Mouse (Mus musculus): ENCODE results near the gene Gpx1. TPM values are rescaled to one million over a fixed set of nuclear protein-coding genes. Genes with fewer than 3 reads are reported as not detected.
A peak's percentile ranks its signal among the peaks of the same experiment; 100 is the strongest.

The Gpx1 gene
- polyA plus RNA-seq (2015; fragmentation: Nextera tagmentation; extraction: Ambion mirVana): 998 and 1,171 TPM in 2 replicates

GRCm38 (mm10) chr9:108338886-108339781, at the start of gene Gpx1:
Gene Gpx1 (plus strand): TSS chr9:108338903.
- H3K4me1 ChIP-seq: peaks cover 18% of the 10 kb centered on the region
- H3K4me2 ChIP-seq: peak within 1 kb of the TSS; percentile 64
- peak within 1 kb of the TSS; percentile 93 for H3K27ac ChIP-seq
- peak; percentile 95 for ATAC-seq (ENCODE audit: insufficient read depth, low FRiP score, low read depth)
- H3K36me3 ChIP-seq: peaks cover 17% of the 10 kb centered on the region
- H3K9me3 ChIP-seq: no peaks in the 10 kb centered on the region
- H3K9ac ChIP-seq: peak within 1 kb of the TSS; percentile 55
- no peaks in the 10 kb centered on the region for H3K27me3 ChIP-seq (replicated peaks)
- WGBS: under 1% methylated on average over 49 of the region's 49 CpGs
- H3K4me3 ChIP-seq (replicated peaks): peak within 1 kb of the TSS; percentile 60

DNA sequence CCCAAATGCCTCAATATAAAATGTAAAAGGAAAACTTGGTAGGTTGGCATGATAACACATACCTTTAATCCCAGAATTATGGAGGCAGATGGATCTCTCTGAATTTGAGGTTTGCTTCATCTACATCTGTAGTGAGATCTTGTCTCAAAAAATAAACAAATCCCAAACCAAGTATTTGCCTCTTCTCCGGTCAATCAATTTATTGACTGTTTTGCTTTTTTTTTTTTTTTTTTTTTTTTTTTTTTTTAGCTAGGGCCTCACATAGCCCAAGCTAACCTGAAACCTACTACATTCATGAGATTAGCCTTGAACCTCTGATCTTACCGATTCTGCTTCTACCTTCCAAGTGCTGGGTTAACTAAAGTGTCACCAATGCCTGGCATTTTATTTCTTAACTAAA, 49.4 kb upstream of the Gpx1 start:
- H3K36me3 ChIP-seq: no peaks in the 10 kb centered on the region
- H3K27me3 ChIP-seq (replicated peaks): no peaks in the 10 kb centered on the region
- H3K4me1 ChIP-seq: peaks cover 4% of the 10 kb centered on the region; the same call in 1 of the 2 replicates
- H3K9ac ChIP-seq: no peak overlapping the region
- H3K4me2 ChIP-seq: peak overlapping the region; percentile 65
- no peak overlapping the region for H3K27ac ChIP-seq
- H3K4me3 ChIP-seq (replicated peaks): no peak overlapping the region; the same call in 1 of the 2 replicates
- H3K9me3 ChIP-seq: no peaks in the 10 kb centered on the region
- WGBS: 48% methylated on average over 2 of the region's 2 CpGs
- ATAC-seq (ENCODE audit: insufficient read depth, low FRiP score, low read depth): no peak

DNA sequence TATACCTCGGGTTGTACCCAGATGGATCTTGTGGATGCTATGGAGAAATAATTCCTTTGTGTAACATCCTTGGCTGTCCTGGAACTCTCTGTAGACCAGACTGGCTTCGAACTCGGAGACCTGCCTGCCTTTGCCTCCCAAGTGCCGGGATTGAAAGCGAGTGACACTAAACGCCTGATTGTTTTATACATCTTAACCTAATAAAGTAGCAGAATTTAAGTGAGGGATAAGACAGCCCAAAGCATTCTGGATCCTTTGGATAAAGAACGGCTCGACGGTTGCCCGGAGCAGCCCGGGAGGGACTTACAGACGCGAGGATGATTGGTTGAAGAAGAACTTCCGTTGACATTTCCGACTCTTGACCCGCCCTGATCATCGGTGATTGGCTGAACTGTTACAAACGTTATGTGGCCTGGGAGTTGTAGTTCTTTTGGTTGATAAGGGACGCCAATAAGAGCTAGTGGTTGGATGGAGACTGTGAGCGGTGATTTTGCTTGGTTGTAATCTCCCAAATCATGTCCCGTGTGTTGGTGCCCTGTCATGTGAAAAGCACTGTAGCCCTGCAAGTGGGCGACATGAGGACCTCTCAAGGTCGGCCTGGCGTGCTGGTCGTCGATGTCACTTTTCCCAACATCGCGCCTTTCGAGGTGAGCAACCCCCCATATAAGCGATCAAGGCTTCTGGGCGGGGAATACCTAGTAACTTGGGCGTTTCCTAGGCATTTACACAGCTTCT, 48.5 kb upstream of the Gpx1 start, which contains the start of gene Nicn1:
Nicn1 (plus strand) TSS at position 414 of the 735 bp plus-strand sequence.
- Histone ChIP-seq H3K27ac (peak within 1 kb of the TSS; percentile 71), H3K4me3 (replicated peaks) (peak within 1 kb of the TSS; percentile 59), H3K27me3 (replicated peaks) (no peaks in the 10 kb centered on the region), H3K36me3 (no peaks in the 10 kb centered on the region), H3K4me2 (peak within 1 kb of the TSS; percentile 65), H3K9ac (peak within 1 kb of the TSS; percentile 27; the same call in 1 of the 2 replicates), H3K9me3 (no peaks in the 10 kb centered on the region), H3K4me1 (peaks cover 4% of the 10 kb centered on the region; the same call in 1 of the 2 replicates)
- ATAC-seq (ENCODE audit: insufficient read depth, low FRiP score, low read depth): peak; percentile 99
- under 1% methylated on average over 32 of the region's 32 CpGs for WGBS

DNA sequence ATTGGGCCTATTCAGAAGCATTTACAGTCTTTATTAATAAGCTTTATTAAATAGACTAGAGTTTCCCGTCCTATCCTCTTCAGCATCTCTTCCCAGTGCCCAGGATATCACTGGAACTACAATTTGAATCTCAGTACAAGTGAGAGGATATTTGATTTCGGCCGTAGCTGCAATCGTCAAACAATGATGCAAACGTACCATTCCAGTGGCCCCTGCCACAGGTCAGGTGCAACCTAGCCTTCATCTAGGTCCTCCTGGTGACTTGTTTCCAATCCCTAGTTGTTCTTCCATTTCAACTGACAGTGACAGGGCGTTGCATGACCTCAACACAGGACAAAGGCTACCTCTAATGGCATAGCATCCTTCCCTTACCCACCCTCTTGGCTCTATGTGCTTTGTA, 47.9 kb upstream of the Gpx1 start:
- peak overlapping the region; percentile 65 for H3K4me2 ChIP-seq
- 38% methylated on average over 6 of the region's 6 CpGs for WGBS
- H3K36me3 ChIP-seq: no peaks in the 10 kb centered on the region
- no peaks in the 10 kb centered on the region for H3K27me3 ChIP-seq (replicated peaks)
- ATAC-seq (ENCODE audit: insufficient read depth, low FRiP score, low read depth): no peak
- peak overlapping the region; percentile 59 for H3K4me3 ChIP-seq (replicated peaks)
- peak overlapping the region; percentile 24; the same call in 1 of the 2 replicates for H3K27ac ChIP-seq
- H3K4me1 ChIP-seq: peaks cover 4% of the 10 kb centered on the region; the same call in 1 of the 2 replicates
- peak overlapping the region; percentile 27; the same call in 1 of the 2 replicates for H3K9ac ChIP-seq
- H3K9me3 ChIP-seq: no peaks in the 10 kb centered on the region

- Histone ChIP-seq H3K4me1 (no peaks in the 10 kb centered on the region), H3K27me3 (replicated peaks) (no peaks in the 10 kb centered on the region), H3K4me2 (peak within 1 kb of the TSS; percentile 39), H3K36me3 (no peaks in the 10 kb centered on the region), H3K4me3 (replicated peaks) (peak within 1 kb of the TSS; percentile 18), H3K27ac (peak within 1 kb of the TSS; percentile 68), H3K9ac (no peak within 1 kb of the TSS), H3K9me3 (no peaks in the 10 kb centered on the region)
- ATAC-seq (ENCODE audit: insufficient read depth, low FRiP score, low read depth): peak; percentile 84
- WGBS: 22% methylated on average over 18 of the region's 18 CpGs
Measured at GRCm38 (mm10) chr9:108296453-108297355, 42.0 kb upstream of the Gpx1 start, which contains the start of gene Amt. Gene Amt (plus strand): TSS chr9:108296853.

GRCm38 (mm10) chr9:108301853-108302252, 36.9 kb upstream of the Gpx1 start:
- Histone ChIP-seq H3K4me2 (no peak overlapping the region), H3K9ac (no peak overlapping the region), H3K27ac (peak overlapping the region; percentile 74; the same call in 1 of the 2 replicates), H3K36me3 (peaks cover 8% of the 10 kb centered on the region; the same call in 1 of the 2 replicates), H3K4me1 (peaks cover 8% of the 10 kb centered on the region), H3K9me3 (no peaks in the 10 kb centered on the region), H3K4me3 (replicated peaks) (no peak overlapping the region), H3K27me3 (replicated peaks) (no peaks in the 10 kb centered on the region)
- 65% methylated on average over 3 of the region's 3 CpGs for WGBS
- ATAC-seq (ENCODE audit: insufficient read depth, low FRiP score, low read depth): 0 out of 2 replicates have a peak, but pooled peaks have one; percentile 8

GRCm38 (mm10) chr9:108304716-108305115, 34.0 kb upstream of the Gpx1 start:
- peak overlapping the region; percentile 65 for H3K4me2 ChIP-seq
- H3K36me3 ChIP-seq: peaks cover 8% of the 10 kb centered on the region; the same call in 1 of the 2 replicates
- H3K4me3 ChIP-seq (replicated peaks): peak overlapping the region; percentile 58
- no peak for ATAC-seq (ENCODE audit: insufficient read depth, low FRiP score, low read depth)
- WGBS: 64% methylated on average over 4 of the region's 4 CpGs
- no peak overlapping the region for H3K9ac ChIP-seq
- peak overlapping the region; percentile 91 for H3K27ac ChIP-seq
- peaks cover 13% of the 10 kb centered on the region for H3K4me1 ChIP-seq
- no peaks in the 10 kb centered on the region for H3K27me3 ChIP-seq (replicated peaks)
- no peaks in the 10 kb centered on the region for H3K9me3 ChIP-seq

- peak overlapping the region; percentile 65 for H3K4me2 ChIP-seq
- H3K27ac ChIP-seq: peak overlapping the region; percentile 91
- peak overlapping the region; percentile 76 for H3K9ac ChIP-seq
- no peak for ATAC-seq (ENCODE audit: insufficient read depth, low FRiP score, low read depth)
- H3K4me1 ChIP-seq: peaks cover 13% of the 10 kb centered on the region
- 5% methylated on average over 1 of the region's 1 CpGs for WGBS
- H3K27me3 ChIP-seq (replicated peaks): no peaks in the 10 kb centered on the region
- H3K4me3 ChIP-seq (replicated peaks): peak overlapping the region; percentile 58
- H3K36me3 ChIP-seq: peaks cover 8% of the 10 kb centered on the region; the same call in 1 of the 2 replicates
- H3K9me3 ChIP-seq: no peaks in the 10 kb centered on the region
Measured at GRCm38 (mm10) chr9:108305170-108305569, 33.5 kb upstream of the Gpx1 start.

DNA sequence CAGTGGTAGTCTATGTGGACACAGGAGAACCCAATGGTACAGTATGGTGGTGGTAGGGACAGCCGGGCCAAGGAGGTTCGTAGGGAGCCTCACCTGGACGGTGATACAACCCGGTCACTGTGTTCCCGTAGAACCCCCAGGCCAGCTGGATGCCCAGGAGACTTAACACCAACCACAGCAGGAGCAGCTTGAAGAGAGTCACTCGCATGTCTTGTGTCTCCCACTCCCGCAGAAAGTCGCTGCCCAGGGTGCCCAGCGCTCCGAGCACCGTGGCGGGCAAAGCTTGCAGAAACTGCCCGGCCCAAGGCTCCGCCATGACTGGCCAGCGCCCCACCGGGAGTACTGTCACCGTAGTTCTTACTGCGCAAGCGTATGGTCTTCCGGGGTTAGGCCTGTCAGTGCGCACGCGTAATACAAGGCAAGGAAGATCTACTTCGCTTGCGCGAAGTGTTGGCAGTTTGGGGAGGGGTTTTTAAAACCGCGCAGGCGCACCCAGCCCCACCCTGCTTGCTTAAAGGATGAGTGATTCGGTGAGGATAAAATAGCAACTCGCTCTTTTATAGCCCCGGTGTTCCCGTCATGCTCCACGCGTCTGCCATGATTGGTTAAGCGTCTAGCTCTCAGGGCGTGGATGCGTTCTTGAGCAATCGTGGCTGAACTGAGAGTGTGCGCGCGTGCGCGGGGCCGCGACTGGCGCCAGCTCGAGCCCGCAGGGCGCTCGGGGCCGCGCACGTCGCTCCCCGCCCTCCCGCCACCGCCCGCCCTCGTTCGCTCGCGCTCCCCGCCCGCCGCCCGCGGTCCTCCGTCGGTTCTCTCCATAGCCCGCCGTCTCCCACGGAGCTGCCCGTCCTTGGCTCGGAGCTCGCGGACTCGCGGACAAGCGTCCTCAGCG, 32.8 kb upstream of the Gpx1 start, which contains the start of the genes Rhoa and Tcta:
Rhoa (plus strand) TSS at position 501 of the 892 bp plus-strand sequence.
Tcta (minus strand) TSS at position 532 of the 892 bp plus-strand sequence.
- Histone ChIP-seq H3K4me2 (peak within 1 kb of the TSS; percentile 70), H3K27ac (peak within 1 kb of the TSS; percentile 98), H3K36me3 (peaks cover 8% of the 10 kb centered on the region; the same call in 1 of the 2 replicates), H3K9ac (peak within 1 kb of the TSS; percentile 76), H3K4me3 (replicated peaks) (peak within 1 kb of the TSS; percentile 58), H3K27me3 (replicated peaks) (no peaks in the 10 kb centered on the region), H3K4me1 (peaks cover 13% of the 10 kb centered on the region), H3K9me3 (no peaks in the 10 kb centered on the region)
- WGBS: under 1% methylated on average over 77 of the region's 81 CpGs
- ATAC-seq (ENCODE audit: insufficient read depth, low FRiP score, low read depth): peak; percentile 94

- Histone ChIP-seq H3K27me3 (replicated peaks) (no peaks in the 10 kb centered on the region), H3K36me3 (peaks cover 8% of the 10 kb centered on the region; the same call in 1 of the 2 replicates), H3K4me3 (replicated peaks) (peak overlapping the region; percentile 58), H3K9me3 (no peaks in the 10 kb centered on the region), H3K4me1 (peaks cover 13% of the 10 kb centered on the region), H3K4me2 (peak overlapping the region; percentile 70), H3K9ac (peak overlapping the region; percentile 72), H3K27ac (peak overlapping the region; percentile 98)
- WGBS: 0% methylated on average over 43 of the region's 51 CpGs
- peak; percentile 82 for ATAC-seq (ENCODE audit: insufficient read depth, low FRiP score, low read depth)
Measured at GRCm38 (mm10) chr9:108306571-108306980, 32.1 kb upstream of the Gpx1 start.
